Mouse (Mus musculus) liver, embryonic 16.5 days (tissue): ENCODE measurements at regions not wholly inside any gene's neighbourhood (a gene's known extent, or its start where the extent isn't known, plus 50 kb on each side); places are given as distances from the start of the nearest gene placed in this dataset.

Source experiments
- ATAC-seq: fragments of 200-750 bp; cut with Nextera tagmentation; 2 replicates; pipeline ENCODE4 v1.8.0; 2017; ENCODE audit warnings: low read depth, mild to moderate bottlenecking, moderate number of reproducible peaks, moderate library complexity
- H3K27ac ChIP-seq: fragments of 300-500 bp; sonication (generic); 2 replicates; pipeline ENCODE4 v1.5.1; 2014; ENCODE audit warnings: mild to moderate bottlenecking, low read length
- H3K27me3 ChIP-seq: fragments of 300-500 bp; sonication (generic); 2 replicates; pipeline ENCODE4 v1.6.1; 2014; ENCODE audit warnings: low read depth, low read length, mixed read lengths; ENCODE audit not compliant: control insufficient read depth, insufficient read depth
- H3K36me3 ChIP-seq: fragments of 300-500 bp; sonication (generic); 2 replicates; pipeline ENCODE4 v1.6.1; 2014; ENCODE audit warnings: mild to moderate bottlenecking; ENCODE audit not compliant: control insufficient read depth, insufficient read depth
- H3K4me1 ChIP-seq: fragments of 300-500 bp; sonication (generic); 2 replicates; pipeline ENCODE4 v1.6.1; 2014; ENCODE audit warnings: low read depth, low read length, mixed read lengths; ENCODE audit not compliant: control insufficient read depth
- H3K4me2 ChIP-seq: fragments of 300-500 bp; sonication (generic); 2 replicates; pipeline ENCODE4 v1.6.1; 2014; ENCODE audit warnings: low read depth, low read length, mixed read lengths
- H3K4me3 ChIP-seq: fragments of 300-500 bp; sonication (generic); 2 replicates; pipeline ENCODE4 v1.5.1; 2014; ENCODE audit warnings: low read depth, mild to moderate bottlenecking, low read length
- H3K9ac ChIP-seq: fragments of 300-500 bp; sonication (generic); 2 replicates; pipeline ENCODE4 v1.6.1; 2014; ENCODE audit warnings: low read depth, low read length
- H3K9me3 ChIP-seq: fragments of 300-500 bp; sonication (generic); replicated peaks from 2 replicates; pipeline ENCODE4 v1.6.1; 2016; ENCODE audit warnings: low read length; ENCODE audit not compliant: control insufficient read depth
- WGBS: fragments of 180-500 bp; shearing (Covaris S2); extraction: QIAGEN DNeasy Blood & Tissue Kit; methylation state at CpG from one replicate; pipeline ENCODE4 v1.1.7; 2014; ENCODE audit not compliant: insufficient replicate concordance; 5-methylcytosine and 5-hydroxymethylcytosine counted together

- Histone ChIP-seq H3K4me3 (peak overlapping the region; percentile 1), H3K4me1 (peaks cover 36% of the 10 kb centered on the region), H3K36me3 (no peaks in the 10 kb centered on the region), H3K9me3 (no peaks in the 10 kb centered on the region; the same call in 1 of the 2 replicates), H3K4me2 (peak overlapping the region; percentile 58), H3K27ac (peak overlapping the region; percentile 96), H3K27me3 (no peaks in the 10 kb centered on the region), H3K9ac (peak overlapping the region; percentile 27)
- peak; percentile 76 for ATAC-seq
- 34% methylated on average over 4 of the region's 4 CpGs for WGBS
These were observed 50.7 kb upstream of the Echdc3 start for GRCm38 (mm10) chr2:6263565-6263964.

DNA sequence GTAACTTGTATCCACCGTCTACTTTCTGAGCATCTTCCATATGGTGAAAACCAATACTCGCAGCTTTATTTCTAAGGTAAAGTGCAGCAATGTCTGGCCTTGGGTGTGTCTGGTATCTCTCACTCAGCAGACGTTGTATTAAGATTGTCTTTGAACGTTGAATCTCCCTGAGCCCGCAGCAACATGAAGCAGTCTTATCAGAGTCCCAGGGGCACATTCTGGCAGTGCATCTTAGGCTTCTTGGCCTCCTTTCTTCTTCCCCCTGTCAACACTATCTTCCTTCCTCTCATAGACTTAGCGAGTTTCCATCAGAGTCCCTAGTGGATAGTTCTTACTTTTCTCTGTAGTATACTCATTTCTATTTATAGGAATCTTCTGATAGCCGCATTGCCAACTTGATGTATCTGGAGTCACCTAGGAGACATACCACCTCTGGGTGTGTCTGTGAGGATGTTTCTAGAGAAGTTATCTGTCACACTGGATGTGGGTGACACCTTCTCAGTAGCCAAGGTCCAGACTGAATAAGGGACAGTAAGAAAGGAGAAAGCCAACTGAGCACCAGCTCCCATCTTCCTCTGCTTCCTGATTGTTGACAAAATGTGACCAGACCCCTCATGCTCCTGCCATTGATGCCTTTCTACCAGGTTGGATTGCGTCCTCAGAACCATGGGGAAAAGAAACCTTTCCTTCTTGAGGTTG is 51.4 kb upstream of the Echdc3 start:
- Histone ChIP-seq H3K27me3 (no peaks in the 10 kb centered on the region), H3K27ac (peak overlapping the region; percentile 96), H3K4me2 (peak overlapping the region; percentile 58), H3K36me3 (no peaks in the 10 kb centered on the region), H3K9me3 (no peaks in the 10 kb centered on the region; the same call in 1 of the 2 replicates), H3K4me3 (peak overlapping the region; percentile 1), H3K4me1 (peaks cover 36% of the 10 kb centered on the region), H3K9ac (peak overlapping the region; percentile 35)
- ATAC-seq: peak; percentile 91
- 25% methylated on average over 8 of the region's 8 CpGs for WGBS

DNA sequence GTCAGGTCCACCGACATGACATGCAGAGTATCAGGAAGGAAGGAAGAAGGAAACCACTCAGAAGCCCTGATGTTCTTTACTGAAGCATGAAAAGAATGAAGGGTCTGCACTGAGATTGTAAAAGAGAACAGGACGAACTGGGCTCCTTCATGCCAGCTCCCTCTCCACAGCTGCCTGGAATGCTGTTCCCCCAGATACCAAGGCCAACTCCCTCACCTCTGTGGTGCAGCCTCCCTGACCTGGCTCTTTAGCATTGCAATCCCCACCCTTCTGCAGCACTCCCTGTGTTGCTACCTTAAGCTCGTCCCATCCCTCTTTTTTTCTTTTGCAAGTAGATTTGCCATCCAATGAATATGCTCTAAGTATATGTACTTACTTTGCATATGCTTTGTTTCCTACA is 52.3 kb upstream of the Echdc3 start:
- H3K9me3 ChIP-seq: no peaks in the 10 kb centered on the region; the same call in 1 of the 2 replicates
- 0 out of 2 replicates have a peak overlapping the region, but pooled peaks have one; percentile 2 for H3K4me3 ChIP-seq
- H3K9ac ChIP-seq: peak overlapping the region; percentile 35
- H3K27ac ChIP-seq: peak overlapping the region; percentile 96
- H3K4me1 ChIP-seq: peaks cover 36% of the 10 kb centered on the region
- H3K36me3 ChIP-seq: no peaks in the 10 kb centered on the region
- peak overlapping the region; percentile 58 for H3K4me2 ChIP-seq
- H3K27me3 ChIP-seq: no peaks in the 10 kb centered on the region
- WGBS: 38% methylated on average over 3 of the region's 3 CpGs
- ATAC-seq: no peak

GRCm38 (mm10) chr2:6267066-6267465 is 54.2 kb upstream of the Echdc3 start:
- WGBS: 44% methylated on average over 6 of the region's 6 CpGs
- H3K27ac ChIP-seq: no peak overlapping the region

DNA sequence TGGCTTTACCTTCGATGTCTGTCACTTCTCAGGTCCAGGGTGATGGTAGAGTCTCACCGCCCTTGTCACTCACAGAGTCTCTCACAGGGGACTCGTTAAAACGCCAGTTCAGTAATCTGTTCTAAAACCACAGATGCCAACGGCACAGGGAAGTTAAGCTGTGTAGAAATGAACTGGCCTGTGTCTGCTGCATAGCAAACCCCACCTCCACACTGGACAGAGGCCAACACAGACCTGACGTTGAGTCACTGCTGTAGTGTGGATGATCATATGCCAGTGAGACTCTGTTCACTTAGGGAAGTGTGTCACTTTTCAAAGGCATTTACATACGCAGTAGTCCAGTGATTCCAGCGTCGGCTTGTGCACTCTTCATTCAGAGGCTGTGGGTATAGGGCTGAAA is 54.7 kb upstream of the Echdc3 start:
- H3K4me2 ChIP-seq: no peak overlapping the region
- H3K4me3 ChIP-seq: no peak overlapping the region
- ATAC-seq: no peak
- no peaks in the 10 kb centered on the region for H3K27me3 ChIP-seq
- no peaks in the 10 kb centered on the region; the same call in 1 of the 2 replicates for H3K9me3 ChIP-seq
- 17% methylated on average over 9 of the region's 9 CpGs for WGBS
- no peaks in the 10 kb centered on the region for H3K36me3 ChIP-seq
- H3K9ac ChIP-seq: no peak overlapping the region
- H3K4me1 ChIP-seq: peaks cover 36% of the 10 kb centered on the region
- peak overlapping the region; percentile 34; the same call in 1 of the 2 replicates for H3K27ac ChIP-seq

More at GRCm38 (mm10) chr2:6267066-6267465, 54.2 kb upstream of the Echdc3 start:
- Histone ChIP-seq H3K4me1 (peaks cover 36% of the 10 kb centered on the region), H3K36me3 (no peaks in the 10 kb centered on the region), H3K9me3 (no peaks in the 10 kb centered on the region; the same call in 1 of the 2 replicates), H3K4me3 (no peak overlapping the region), H3K4me2 (no peak overlapping the region), H3K27me3 (no peaks in the 10 kb centered on the region), H3K9ac (no peak overlapping the region)
- no peak for ATAC-seq

DNA sequence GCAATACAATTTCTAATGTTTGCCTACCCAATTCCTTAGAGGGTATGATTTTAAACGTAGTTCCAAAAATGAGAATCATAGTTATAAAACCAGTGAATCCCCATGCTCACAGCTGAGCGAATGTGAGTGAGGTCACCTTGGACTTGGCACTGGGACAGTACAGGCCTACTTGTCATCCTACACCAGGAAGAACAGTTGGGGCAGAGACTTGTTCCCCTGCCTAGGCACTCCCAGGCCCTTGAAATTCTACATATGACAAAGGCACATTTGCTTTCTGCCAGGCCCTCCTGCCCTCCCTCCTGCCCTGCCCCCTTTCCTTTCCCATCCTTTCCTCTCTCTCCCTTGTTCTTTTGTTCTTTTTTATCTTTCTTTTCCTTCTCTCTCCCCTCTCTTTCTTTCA is 50.0 kb upstream of the Usp6nl start:
- 85% methylated on average over 2 of the region's 2 CpGs for WGBS
- ATAC-seq: no peak
- H3K27ac ChIP-seq: no peak overlapping the region
- no peak overlapping the region for H3K4me3 ChIP-seq
- no peak overlapping the region for H3K9ac ChIP-seq
- no peaks in the 10 kb centered on the region for H3K27me3 ChIP-seq
- H3K4me2 ChIP-seq: no peak overlapping the region
- peaks cover 8% of the 10 kb centered on the region for H3K4me1 ChIP-seq
- H3K36me3 ChIP-seq: no peaks in the 10 kb centered on the region
- H3K9me3 ChIP-seq: no peaks in the 10 kb centered on the region
